Mouse (Mus musculus) adrenal gland, postnatal 14 days (tissue): ENCODE measurements around the gene Il1r1. TPM values are rescaled to one million over a fixed set of nuclear protein-coding genes. Genes with fewer than 3 reads are reported as not detected.

Experiments
- total RNA-seq: library from RNA; stranded (reverse); gene quantifications from 2 replicates; pipeline ENCODE4 v1.2.3, GENCODE M21; 2021

Il1r1 gene
- total RNA-seq, 1 experiment from 2014 or later = 6.9 TPM

Other genes with a start within 250 kb of the Il1r1 start
- 0.56 TPM in 2 replicates for gene Il1r2, start 151.0 kb upstream of the Il1r1 start, total RNA-seq
- gene Il1rl2, start 99.5 kb downstream of the Il1r1 start, total RNA-seq = 3.6 and 4.4 TPM in 2 replicates
- gene Il1rl1, start 204.5 kb downstream of the Il1r1 start, total RNA-seq = 2.2 and 3.4 TPM in 2 replicates
- gene Il18r1, start 240.5 kb downstream of the Il1r1 start, total RNA-seq = 0.41 and 2.6 TPM in 2 replicates